Mouse (Mus musculus) intestine, embryonic 14.5 days (tissue): ENCODE measurements at regions not wholly inside any gene's neighbourhood (a gene's known extent, or its start where the extent isn't known, plus 50 kb on each side); places are given as distances from the start of the nearest gene placed in this dataset.

Experiments used
- ATAC-seq: fragments of 200-750 bp; cut with Nextera tagmentation; replicated peaks from 2 replicates; pipeline ENCODE4 v1.8.0; 2017; ENCODE audit warnings: low read depth, moderate number of reproducible peaks, moderate TSS enrichment, moderate library complexity; ENCODE audit not compliant: low FRiP score, low TSS enrichment
- DNase-seq: peaks from one replicate; pipeline ENCODE4 v3.0.0-alpha.2; 2018; ENCODE audit warnings: low spot score
- H3K27ac ChIP-seq: fragments of 300-500 bp; sonication (generic); 2 replicates; pipeline ENCODE4 v1.5.1; 2014; ENCODE audit warnings: low read depth, mild to moderate bottlenecking, control low read depth
- H3K27me3 ChIP-seq: fragments of 300-500 bp; sonication (generic); replicated peaks from 2 replicates; pipeline ENCODE4 v1.6.1; 2014; ENCODE audit warnings: low read length, control low read depth; ENCODE audit not compliant: control insufficient read depth, insufficient read depth
- H3K36me3 ChIP-seq: fragments of 300-500 bp; sonication (generic); 2 replicates; pipeline ENCODE4 v1.6.1; 2014; ENCODE audit warnings: low read length, control low read depth; ENCODE audit not compliant: control insufficient read depth, insufficient read depth
- H3K4me1 ChIP-seq: fragments of 300-500 bp; sonication (generic); replicated peaks from 2 replicates; pipeline ENCODE4 v1.6.1; 2014; ENCODE audit warnings: low read length, control low read depth, mixed read lengths; ENCODE audit not compliant: control insufficient read depth, insufficient read depth
- H3K4me2 ChIP-seq: fragments of 300-500 bp; sonication (generic); 2 replicates; pipeline ENCODE4 v1.6.1; 2014; ENCODE audit warnings: low read length
- H3K4me3 ChIP-seq: fragments of 300-500 bp; sonication (generic); 2 replicates; pipeline ENCODE4 v1.5.1; 2014; ENCODE audit warnings: low read depth, low read length, control low read depth, mixed read lengths
- H3K9ac ChIP-seq: fragments of 300-500 bp; sonication (generic); 2 replicates; pipeline ENCODE4 v1.6.1; 2014; ENCODE audit warnings: mild to moderate bottlenecking, low read length
- H3K9me3 ChIP-seq: fragments of 300-500 bp; sonication (generic); 2 replicates; pipeline ENCODE4 v1.6.1; 2016; ENCODE audit warnings: low read length, control low read depth; ENCODE audit not compliant: control insufficient read depth
- WGBS: fragments of 180-500 bp; shearing (Covaris S2); extraction: QIAGEN DNeasy Blood & Tissue Kit; methylation state at CpG from one replicate; pipeline ENCODE4 v1.1.7; 2014; 5-methylcytosine and 5-hydroxymethylcytosine counted together

- WGBS = 68% methylated on average over 2 of the region's 2 CpGs
- Histone ChIP-seq H3K27ac (no peak overlapping the region), H3K9me3 (no peaks in the 10 kb centered on the region), H3K9ac (no peak overlapping the region), H3K4me3 (no peak overlapping the region), H3K27me3 (no peaks in the 10 kb centered on the region), H3K4me2 (no peak overlapping the region), H3K36me3 (no peaks in the 10 kb centered on the region), H3K4me1 (no peaks in the 10 kb centered on the region)
- DNase-seq (no peak), ATAC-seq (no peak)
These were observed 293.7 kb downstream of the Foxa2 start for GRCm38 (mm10) chr2:147753089-147753488.

- Histone ChIP-seq H3K4me3 (no peak overlapping the region), H3K27ac (no peak overlapping the region), H3K4me1 (no peaks in the 10 kb centered on the region), H3K36me3 (no peaks in the 10 kb centered on the region), H3K27me3 (no peaks in the 10 kb centered on the region), H3K4me2 (no peak overlapping the region), H3K9ac (no peak overlapping the region), H3K9me3 (no peaks in the 10 kb centered on the region)
- DNase-seq = no peak
- ATAC-seq = no peak
- 92% methylated on average over 3 of the region's 3 CpGs for WGBS
These were observed 294.9 kb downstream of the Foxa2 start for GRCm38 (mm10) chr2:147751831-147752230.

DNA sequence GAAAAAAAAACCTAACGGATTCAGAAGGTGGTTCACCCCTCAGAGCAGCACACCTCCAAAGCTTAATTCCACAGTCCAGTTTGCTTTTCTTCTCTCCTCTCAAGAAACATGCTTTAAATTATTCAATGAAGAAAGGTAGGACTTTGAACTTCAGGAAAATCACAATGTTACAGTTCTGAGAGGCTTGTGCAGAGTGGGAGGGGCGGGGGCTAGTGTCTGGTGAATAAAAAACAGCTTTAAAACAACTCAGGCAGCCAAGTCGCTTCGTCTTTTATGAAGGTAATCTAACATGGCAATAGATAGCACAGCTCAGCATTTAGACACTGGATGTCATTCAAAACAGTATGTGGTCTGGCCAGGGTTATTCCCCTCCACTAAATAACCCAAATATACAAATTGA is 298.8 kb downstream of the Foxa2 start:
- H3K9me3 ChIP-seq = no peaks in the 10 kb centered on the region
- ATAC-seq (no peak), DNase-seq (no peak)
- no peak overlapping the region for H3K27ac ChIP-seq
- no peak overlapping the region for H3K4me2 ChIP-seq
- WGBS = 29% methylated on average over 4 of the region's 4 CpGs
- H3K27me3 ChIP-seq = no peaks in the 10 kb centered on the region
- H3K4me1 ChIP-seq = no peaks in the 10 kb centered on the region
- H3K4me3 ChIP-seq = no peak overlapping the region
- H3K9ac ChIP-seq = no peak overlapping the region
- no peaks in the 10 kb centered on the region for H3K36me3 ChIP-seq

DNA sequence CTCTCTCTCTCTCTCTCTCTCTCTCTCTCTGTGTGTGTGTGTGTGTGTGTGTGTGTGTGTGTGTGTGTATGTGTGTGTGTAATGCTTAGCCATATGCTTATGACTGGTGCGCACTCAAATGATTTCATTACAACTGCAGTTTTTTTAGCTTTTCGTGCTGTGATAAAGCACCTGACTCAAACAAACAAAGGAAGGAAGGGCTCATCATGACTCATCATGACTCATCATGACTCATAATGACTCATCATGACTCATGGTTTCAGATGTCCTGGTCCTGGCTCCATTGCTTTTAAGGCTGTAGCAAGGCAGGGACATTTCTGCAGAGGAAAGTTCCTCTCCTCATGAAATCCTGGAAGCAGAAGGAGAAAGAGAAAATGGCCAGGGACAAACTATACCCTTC is 302.9 kb downstream of the Foxa2 start:
- whole genome bisulfite sequencing = 79% methylated on average over 2 of the region's 2 CpGs
- H3K27me3 ChIP-seq = no peaks in the 10 kb centered on the region
- no peak overlapping the region for H3K4me2 ChIP-seq
- H3K27ac ChIP-seq = no peak overlapping the region
- ATAC-seq = no peak
- H3K4me1 ChIP-seq = no peaks in the 10 kb centered on the region
- no peaks in the 10 kb centered on the region for H3K36me3 ChIP-seq
- H3K4me3 ChIP-seq = no peak overlapping the region
- no peaks in the 10 kb centered on the region for H3K9me3 ChIP-seq
- no peak overlapping the region for H3K9ac ChIP-seq
- no peak for DNase-seq

DNA sequence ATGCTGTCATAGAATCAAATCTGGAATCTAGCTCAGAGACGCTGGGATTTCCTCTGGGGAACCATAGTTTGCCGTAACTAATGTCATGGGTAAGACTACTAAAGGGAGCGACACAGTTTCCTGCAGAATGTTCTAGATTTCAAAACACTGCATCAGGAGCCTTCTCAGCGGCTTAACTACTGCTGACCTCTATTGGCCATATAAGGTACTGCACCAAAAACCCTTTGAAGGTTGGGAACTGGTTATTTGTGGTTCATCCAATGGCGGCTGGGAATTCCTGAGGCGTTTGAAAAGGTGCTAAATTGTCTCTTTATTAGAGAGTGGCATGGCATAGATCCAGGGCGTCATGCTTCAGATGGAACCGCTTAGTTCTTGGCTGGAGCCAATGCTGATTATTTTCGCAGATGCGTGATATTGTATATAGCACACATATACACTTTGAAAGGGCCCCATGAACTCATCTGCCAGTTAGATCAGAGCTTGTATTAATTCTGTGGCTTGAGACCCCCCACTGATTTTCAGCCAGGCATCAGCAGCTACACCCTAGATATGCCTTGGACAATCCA is 308.4 kb downstream of the Foxa2 start:
- WGBS = 38% methylated on average over 10 of the region's 10 CpGs
- Histone ChIP-seq H3K27me3 (no peaks in the 10 kb centered on the region), H3K9ac (no peak overlapping the region), H3K27ac (no peak overlapping the region), H3K4me3 (no peak overlapping the region), H3K4me1 (no peaks in the 10 kb centered on the region), H3K36me3 (no peaks in the 10 kb centered on the region), H3K9me3 (no peaks in the 10 kb centered on the region), H3K4me2 (no peak overlapping the region)
- peak; percentile 62 for DNase-seq
- ATAC-seq = peak; percentile 36; the same call in 1 of the 2 replicates

- H3K9me3 ChIP-seq = no peaks in the 10 kb centered on the region
- DNase-seq (no peak), ATAC-seq (no peak)
- no peaks in the 10 kb centered on the region for H3K27me3 ChIP-seq
- no peak overlapping the region for H3K9ac ChIP-seq
- H3K4me2 ChIP-seq = no peak overlapping the region
- no peak overlapping the region for H3K4me3 ChIP-seq
- WGBS = 81% methylated on average over 4 of the region's 4 CpGs
- H3K27ac ChIP-seq = no peak overlapping the region
- no peaks in the 10 kb centered on the region for H3K4me1 ChIP-seq
- H3K36me3 ChIP-seq = no peaks in the 10 kb centered on the region
These were observed 319.4 kb downstream of the Foxa2 start for GRCm38 (mm10) chr2:147727396-147727795.

DNA sequence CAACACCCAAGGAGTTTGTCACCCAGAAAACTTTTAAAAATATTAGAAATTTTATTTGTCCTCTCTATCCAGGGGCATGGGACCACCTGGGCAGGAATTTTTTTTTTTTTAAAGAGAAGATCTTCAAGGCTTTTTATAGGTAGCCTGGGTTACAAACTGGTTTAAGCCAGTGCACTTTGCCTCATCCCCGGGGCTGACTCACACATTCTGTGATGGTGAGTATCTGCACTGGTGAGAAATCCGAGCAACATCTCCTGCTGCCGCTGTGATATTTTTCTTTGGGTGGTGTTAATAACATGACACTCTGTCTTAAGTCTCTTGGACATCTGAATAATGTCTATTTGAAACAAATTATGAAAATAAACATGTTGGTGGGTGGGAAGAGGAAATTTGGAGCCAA is 327.8 kb downstream of the Foxa2 start:
- Histone ChIP-seq H3K9ac (no peak overlapping the region), H3K27me3 (no peaks in the 10 kb centered on the region), H3K27ac (no peak overlapping the region), H3K9me3 (no peaks in the 10 kb centered on the region), H3K4me2 (no peak overlapping the region), H3K4me3 (no peak overlapping the region), H3K4me1 (no peaks in the 10 kb centered on the region), H3K36me3 (no peaks in the 10 kb centered on the region)
- ATAC-seq = no peak
- WGBS = 84% methylated on average over 3 of the region's 3 CpGs
- no peak for DNase-seq

DNA sequence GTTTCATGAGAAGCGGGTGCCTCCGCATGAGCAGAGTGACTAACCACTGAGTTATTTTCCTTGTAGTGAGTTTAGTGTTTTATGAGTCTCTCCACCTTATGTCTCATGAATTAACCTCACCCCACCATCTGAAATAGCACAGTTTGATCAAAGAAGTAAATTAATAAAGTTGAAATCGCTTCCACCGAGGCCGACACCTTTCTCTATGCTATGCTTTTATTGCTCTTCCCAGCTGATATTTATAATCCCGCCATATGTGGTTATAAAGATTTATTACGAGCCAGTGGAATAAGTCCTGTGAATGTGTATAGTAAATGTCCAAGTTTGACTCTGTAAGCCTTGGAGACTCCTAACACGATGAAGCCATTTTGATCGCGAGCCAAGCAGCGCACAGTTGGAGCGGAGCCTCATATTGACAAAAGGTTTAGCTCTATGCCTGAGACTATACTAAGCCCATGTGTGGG is 329.3 kb downstream of the Foxa2 start:
- Histone ChIP-seq H3K9me3 (no peaks in the 10 kb centered on the region), H3K9ac (no peak overlapping the region), H3K27ac (no peak overlapping the region), H3K27me3 (no peaks in the 10 kb centered on the region), H3K4me3 (no peak overlapping the region), H3K36me3 (no peaks in the 10 kb centered on the region), H3K4me2 (no peak overlapping the region), H3K4me1 (no peaks in the 10 kb centered on the region)
- 71% methylated on average over 12 of the region's 12 CpGs for WGBS
- no peak for DNase-seq
- peak; percentile 36; the same call in 1 of the 2 replicates for ATAC-seq

DNA sequence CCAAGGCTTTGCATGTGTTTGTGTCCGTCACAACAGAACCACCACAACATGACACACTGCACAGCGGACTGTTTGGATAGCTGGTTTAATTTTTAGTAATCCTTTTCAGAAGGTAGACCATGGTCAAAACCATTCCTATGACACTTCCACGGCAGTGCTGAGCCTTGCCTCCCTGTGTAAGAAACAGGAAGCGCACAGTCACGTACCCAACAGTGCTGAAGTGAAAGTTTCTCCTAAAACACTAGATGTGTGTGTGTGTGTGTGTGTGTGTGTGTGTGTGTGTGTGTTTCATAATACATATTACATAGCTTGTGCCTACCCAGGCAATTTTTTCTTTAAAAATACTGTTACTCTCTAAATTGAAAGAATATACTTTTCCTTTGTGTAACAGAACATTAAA is 331.0 kb downstream of the Foxa2 start:
- Histone ChIP-seq H3K9me3 (no peaks in the 10 kb centered on the region), H3K27me3 (no peaks in the 10 kb centered on the region), H3K9ac (no peak overlapping the region), H3K4me2 (no peak overlapping the region), H3K36me3 (no peaks in the 10 kb centered on the region), H3K4me1 (no peaks in the 10 kb centered on the region), H3K27ac (no peak overlapping the region), H3K4me3 (no peak overlapping the region)
- ATAC-seq (no peak), DNase-seq (no peak)
- WGBS = 79% methylated on average over 5 of the region's 5 CpGs
